Mouse (Mus musculus): ENCODE results near the gene Lin28a. TPM values are rescaled to one million over a fixed set of nuclear protein-coding genes. Genes with fewer than 3 reads are reported as not detected.
A peak's percentile ranks its signal among the peaks of the same experiment; 100 is the strongest.

The Lin28a gene
- polyA plus RNA-seq, 1 experiment from 2014 or later: not detected

DNA sequence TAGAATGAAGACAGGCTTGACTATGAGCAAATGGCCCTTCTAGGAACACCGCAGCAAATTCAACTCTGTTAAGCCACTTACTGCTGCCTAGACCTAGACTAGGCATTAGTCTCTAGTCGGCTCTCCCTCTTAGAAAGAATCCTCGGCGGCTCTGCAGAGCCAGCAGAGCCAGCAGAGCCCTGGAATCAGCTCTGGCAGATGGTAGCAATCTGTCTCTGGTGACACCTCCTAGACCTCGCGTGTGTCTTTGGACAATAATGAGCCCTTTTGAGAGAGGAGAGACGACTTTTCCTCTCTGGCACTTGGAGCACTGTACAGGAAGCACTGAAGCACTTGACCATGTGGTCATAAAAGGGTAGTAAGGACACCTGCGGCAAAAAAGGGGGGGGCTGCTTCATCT is 46.9 kb downstream of the Lin28a start:
- Histone ChIP-seq H3K9ac (ENCODE audit: low read depth, low read length) (no peak overlapping the region), H3K27me3 (replicated peaks; ENCODE audit: control insufficient read depth, insufficient read depth, low read length) (no peaks in the 10 kb centered on the region), H3K27ac (ENCODE audit: low read depth, low read length) (no peak overlapping the region), H3K4me3 (ENCODE audit: low read depth, low read length) (no peak overlapping the region), H3K4me2 (replicated peaks; ENCODE audit: low read depth) (no peak overlapping the region), H3K9me3 (ENCODE audit: control insufficient read depth) (no peaks in the 10 kb centered on the region), H3K4me1 (replicated peaks; ENCODE audit: control insufficient read depth, insufficient read depth, low read length) (no peaks in the 10 kb centered on the region; the same call in 1 of the 2 replicates), H3K36me3 (ENCODE audit: control insufficient read depth, insufficient read depth) (peaks cover 32% of the 10 kb centered on the region; the same call in 1 of the 2 replicates)
- no peak for ATAC-seq
- WGBS: 71% methylated on average over 8 of the region's 8 CpGs
- no peak for TF ChIP-seq CTCF (IDR thresholded peaks at IDR 0.05; ENCODE audit: low read depth)

DNA sequence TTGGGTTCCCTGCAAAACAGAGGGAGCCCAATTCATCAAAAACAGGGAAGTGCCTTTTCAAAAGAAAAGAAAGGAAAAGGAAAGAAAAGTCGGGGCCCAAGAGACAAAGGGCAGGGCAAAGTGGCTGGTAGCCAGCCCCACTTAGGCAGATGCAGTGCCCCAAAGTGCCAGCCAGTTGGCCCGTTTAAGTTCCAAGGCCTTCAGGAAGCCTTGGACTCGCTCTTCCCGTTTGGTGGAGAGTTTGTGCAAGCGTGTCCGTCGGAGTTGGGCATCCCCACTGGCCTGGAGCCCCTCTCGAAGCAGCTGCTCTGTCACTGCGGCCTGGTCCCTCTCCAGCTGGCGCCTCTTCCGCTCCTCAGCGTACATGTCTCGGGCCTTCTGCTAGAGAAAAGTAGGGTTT is 47.8 kb downstream of the Lin28a start:
- Histone ChIP-seq H3K27ac (ENCODE audit: low read depth, low read length) (no peak overlapping the region), H3K4me2 (replicated peaks; ENCODE audit: low read depth) (no peak overlapping the region), H3K4me3 (ENCODE audit: low read depth, low read length) (no peak overlapping the region), H3K9me3 (ENCODE audit: control insufficient read depth) (no peaks in the 10 kb centered on the region), H3K4me1 (replicated peaks; ENCODE audit: control insufficient read depth, insufficient read depth, low read length) (no peaks in the 10 kb centered on the region; the same call in 1 of the 2 replicates), H3K36me3 (ENCODE audit: control insufficient read depth, insufficient read depth) (peaks cover 29% of the 10 kb centered on the region; the same call in 1 of the 2 replicates), H3K9ac (ENCODE audit: low read depth, low read length) (no peak overlapping the region), H3K27me3 (replicated peaks; ENCODE audit: control insufficient read depth, insufficient read depth, low read length) (no peaks in the 10 kb centered on the region)
- no peak for TF ChIP-seq CTCF (IDR thresholded peaks at IDR 0.05; ENCODE audit: low read depth)
- no peak for ATAC-seq
- WGBS: 84% methylated on average over 13 of the region's 13 CpGs

- ATAC-seq: no peak
- no peak overlapping the region for H3K4me3 ChIP-seq (ENCODE audit: low read depth, low read length)
- no peaks in the 10 kb centered on the region; the same call in 1 of the 2 replicates for H3K4me1 ChIP-seq (replicated peaks; ENCODE audit: control insufficient read depth, insufficient read depth, low read length)
- peaks cover 33% of the 10 kb centered on the region for H3K36me3 ChIP-seq (ENCODE audit: control insufficient read depth, insufficient read depth)
- no peak overlapping the region for H3K9ac ChIP-seq (ENCODE audit: low read depth, low read length)
- TF ChIP-seq CTCF (IDR thresholded peaks at IDR 0.05; ENCODE audit: low read depth): no peak
- H3K4me2 ChIP-seq (replicated peaks; ENCODE audit: low read depth): no peak overlapping the region
- no peaks in the 10 kb centered on the region for H3K9me3 ChIP-seq (ENCODE audit: control insufficient read depth)
- no peak overlapping the region for H3K27ac ChIP-seq (ENCODE audit: low read depth, low read length)
- H3K27me3 ChIP-seq (replicated peaks; ENCODE audit: control insufficient read depth, insufficient read depth, low read length): no peaks in the 10 kb centered on the region
- WGBS: 59% methylated on average over 4 of the region's 4 CpGs
Measured at GRCm38 (mm10) chr4:133970196-133970595, 48.4 kb downstream of the Lin28a start.

GRCm38 (mm10) chr4:133969114-133969770 is 49.4 kb downstream of the Lin28a start:
- ATAC-seq: no peak
- 43% methylated on average over 8 of the region's 8 CpGs for WGBS
- peaks cover 31% of the 10 kb centered on the region for H3K36me3 ChIP-seq (ENCODE audit: control insufficient read depth, insufficient read depth)
- H3K4me2 ChIP-seq (replicated peaks; ENCODE audit: low read depth): no peak overlapping the region
- no peaks in the 10 kb centered on the region for H3K27me3 ChIP-seq (replicated peaks; ENCODE audit: control insufficient read depth, insufficient read depth, low read length)
- no peaks in the 10 kb centered on the region for H3K9me3 ChIP-seq (ENCODE audit: control insufficient read depth)
- H3K4me3 ChIP-seq (ENCODE audit: low read depth, low read length): no peak overlapping the region
- H3K27ac ChIP-seq (ENCODE audit: low read depth, low read length): no peak overlapping the region
- H3K4me1 ChIP-seq (replicated peaks; ENCODE audit: control insufficient read depth, insufficient read depth, low read length): no peaks in the 10 kb centered on the region; the same call in 1 of the 2 replicates
- H3K9ac ChIP-seq (ENCODE audit: low read depth, low read length): no peak overlapping the region
- TF ChIP-seq CTCF (IDR thresholded peaks at IDR 0.05; ENCODE audit: low read depth): no peak

- H3K9me3 ChIP-seq (ENCODE audit: control insufficient read depth): no peaks in the 10 kb centered on the region
- H3K27me3 ChIP-seq (replicated peaks; ENCODE audit: control insufficient read depth, insufficient read depth, low read length): no peaks in the 10 kb centered on the region
- H3K4me1 ChIP-seq (replicated peaks; ENCODE audit: control insufficient read depth, insufficient read depth, low read length): no peaks in the 10 kb centered on the region; the same call in 1 of the 2 replicates
- H3K27ac ChIP-seq (ENCODE audit: low read depth, low read length): peak within 1 kb of the TSS; percentile 99
- no peak for TF ChIP-seq CTCF (IDR thresholded peaks at IDR 0.05; ENCODE audit: low read depth)
- H3K9ac ChIP-seq (ENCODE audit: low read depth, low read length): peak within 1 kb of the TSS; percentile 96
- H3K36me3 ChIP-seq (ENCODE audit: control insufficient read depth, insufficient read depth): peaks cover 39% of the 10 kb centered on the region
- peak; percentile 62 for ATAC-seq
- under 1% methylated on average over 41 of the region's 42 CpGs for WGBS
- H3K4me2 ChIP-seq (replicated peaks; ENCODE audit: low read depth): peak within 1 kb of the TSS; percentile 96
- peak within 1 kb of the TSS; percentile 89 for H3K4me3 ChIP-seq (ENCODE audit: low read depth, low read length)
Measured at GRCm38 (mm10) chr4:133968150-133968921, 50.3 kb downstream of the Lin28a start, which contains the start of gene Hmgn2. Gene Hmgn2, minus strand, starts transcription at chr4:133968650.

DNA sequence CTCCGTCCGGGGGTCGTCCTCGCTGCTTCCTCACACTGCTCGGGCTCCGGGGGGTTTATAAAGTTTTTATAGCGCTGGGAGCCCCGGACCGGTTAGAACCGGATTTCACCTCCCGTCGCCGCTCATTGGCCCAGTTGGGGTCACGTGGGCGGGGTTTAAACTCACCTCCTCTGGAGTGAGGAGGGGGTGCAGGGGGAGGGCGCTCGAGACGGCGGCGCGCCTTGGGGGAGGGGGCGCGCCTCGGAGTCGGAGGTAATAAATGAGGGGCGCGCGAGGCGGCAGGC is 50.8 kb downstream of the Lin28a start:
- peak; percentile 82 for ATAC-seq
- H3K4me2 ChIP-seq (replicated peaks; ENCODE audit: low read depth): peak overlapping the region; percentile 96
- WGBS: under 1% methylated on average over 23 of the region's 29 CpGs
- H3K27me3 ChIP-seq (replicated peaks; ENCODE audit: control insufficient read depth, insufficient read depth, low read length): no peaks in the 10 kb centered on the region
- peaks cover 39% of the 10 kb centered on the region for H3K36me3 ChIP-seq (ENCODE audit: control insufficient read depth, insufficient read depth)
- H3K4me1 ChIP-seq (replicated peaks; ENCODE audit: control insufficient read depth, insufficient read depth, low read length): no peaks in the 10 kb centered on the region; the same call in 1 of the 2 replicates
- peak overlapping the region; percentile 96 for H3K9ac ChIP-seq (ENCODE audit: low read depth, low read length)
- H3K9me3 ChIP-seq (ENCODE audit: control insufficient read depth): no peaks in the 10 kb centered on the region
- H3K4me3 ChIP-seq (ENCODE audit: low read depth, low read length): peak overlapping the region; percentile 89
- TF ChIP-seq CTCF (IDR thresholded peaks at IDR 0.05; ENCODE audit: low read depth): 0 out of 2 replicates have a peak, but pooled peaks have one; percentile 16
- peak overlapping the region; percentile 99 for H3K27ac ChIP-seq (ENCODE audit: low read depth, low read length)
